Mouse (Mus musculus): ENCODE measurements around the gene Fanci. TPM values are rescaled to one million over a fixed set of nuclear protein-coding genes. Genes with fewer than 3 reads are reported as not detected.

The Fanci gene
- polyA plus RNA-seq, 1 experiment from 2014 or later: 9.3 TPM

GRCm38 (mm10) chr7:79414449-79415375 lies 23.0 kb downstream of the Fanci start:
- Histone ChIP-seq H3K27ac (replicated peaks) (no peak overlapping the region), H3K9ac (no peak overlapping the region), H3K9me3 (no peaks in the 10 kb centered on the region), H3K4me1 (no peaks in the 10 kb centered on the region), H3K4me2 (no peak overlapping the region), H3K36me3 (peaks cover 15% of the 10 kb centered on the region), H3K4me3 (no peak overlapping the region), H3K27me3 (replicated peaks) (no peaks in the 10 kb centered on the region)
- ATAC-seq (ENCODE audit: extremely low read depth, insufficient number of reproducible peaks, low FRiP score, low TSS enrichment): no peak
- 82% methylated on average over 18 of the region's 18 CpGs for WGBS

- H3K36me3 ChIP-seq: peaks cover 27% of the 10 kb centered on the region
- no peak overlapping the region for H3K4me3 ChIP-seq
- 89% methylated on average over 7 of the region's 7 CpGs for WGBS
- H3K27ac ChIP-seq (replicated peaks): no peak overlapping the region
- no peak overlapping the region for H3K9ac ChIP-seq
- H3K9me3 ChIP-seq: no peaks in the 10 kb centered on the region
- no peak overlapping the region for H3K4me2 ChIP-seq
- H3K4me1 ChIP-seq: no peaks in the 10 kb centered on the region
- no peaks in the 10 kb centered on the region for H3K27me3 ChIP-seq (replicated peaks)
- ATAC-seq (ENCODE audit: extremely low read depth, insufficient number of reproducible peaks, low FRiP score, low TSS enrichment): no peak
These were observed 28.2 kb downstream of the Fanci start for GRCm38 (mm10) chr7:79419950-79420349.

GRCm38 (mm10) chr7:79422876-79423275 lies 31.1 kb downstream of the Fanci start:
- H3K9ac ChIP-seq: no peak overlapping the region
- no peaks in the 10 kb centered on the region for H3K9me3 ChIP-seq
- H3K36me3 ChIP-seq: peaks cover 27% of the 10 kb centered on the region
- no peaks in the 10 kb centered on the region for H3K4me1 ChIP-seq
- no peak overlapping the region for H3K4me3 ChIP-seq
- H3K27me3 ChIP-seq (replicated peaks): no peaks in the 10 kb centered on the region
- 85% methylated on average over 10 of the region's 10 CpGs for WGBS
- H3K4me2 ChIP-seq: no peak overlapping the region
- H3K27ac ChIP-seq (replicated peaks): no peak overlapping the region
- ATAC-seq (ENCODE audit: extremely low read depth, insufficient number of reproducible peaks, low FRiP score, low TSS enrichment): no peak

- Histone ChIP-seq H3K9me3 (no peaks in the 10 kb centered on the region), H3K4me1 (no peaks in the 10 kb centered on the region), H3K36me3 (peaks cover 21% of the 10 kb centered on the region), H3K4me2 (no peak overlapping the region), H3K27me3 (replicated peaks) (no peaks in the 10 kb centered on the region), H3K27ac (replicated peaks) (no peak overlapping the region), H3K4me3 (no peak overlapping the region), H3K9ac (no peak overlapping the region)
- 79% methylated on average over 10 of the region's 10 CpGs for WGBS
- no peak for ATAC-seq (ENCODE audit: extremely low read depth, insufficient number of reproducible peaks, low FRiP score, low TSS enrichment)
These were observed 34.1 kb downstream of the Fanci start for GRCm38 (mm10) chr7:79425804-79426203.

GRCm38 (mm10) chr7:79428243-79428642 lies 36.5 kb downstream of the Fanci start:
- no peaks in the 10 kb centered on the region for H3K4me1 ChIP-seq
- 57% methylated on average over 5 of the region's 5 CpGs for WGBS
- H3K4me2 ChIP-seq: no peak overlapping the region
- no peaks in the 10 kb centered on the region for H3K9me3 ChIP-seq
- H3K27ac ChIP-seq (replicated peaks): no peak overlapping the region
- H3K4me3 ChIP-seq: no peak overlapping the region
- H3K27me3 ChIP-seq (replicated peaks): no peaks in the 10 kb centered on the region
- peaks cover 18% of the 10 kb centered on the region for H3K36me3 ChIP-seq
- H3K9ac ChIP-seq: peak overlapping the region; percentile 28; the same call in 1 of the 2 replicates
- ATAC-seq (ENCODE audit: extremely low read depth, insufficient number of reproducible peaks, low FRiP score, low TSS enrichment): no peak

- Histone ChIP-seq H3K27ac (replicated peaks) (no peak overlapping the region), H3K4me1 (no peaks in the 10 kb centered on the region), H3K4me2 (no peak overlapping the region), H3K27me3 (replicated peaks) (no peaks in the 10 kb centered on the region), H3K4me3 (no peak overlapping the region), H3K36me3 (peaks cover 56% of the 10 kb centered on the region), H3K9me3 (no peaks in the 10 kb centered on the region), H3K9ac (no peak overlapping the region)
- ATAC-seq (ENCODE audit: extremely low read depth, insufficient number of reproducible peaks, low FRiP score, low TSS enrichment): no peak
- WGBS: 68% methylated on average over 2 of the region's 2 CpGs
These were observed 48.3 kb downstream of the Fanci start for GRCm38 (mm10) chr7:79440035-79440434.

GRCm38 (mm10) chr7:79447048-79447447 lies 55.3 kb downstream of the Fanci start:
- Histone ChIP-seq H3K27me3 (replicated peaks) (no peaks in the 10 kb centered on the region), H3K4me2 (no peak overlapping the region), H3K9ac (no peak overlapping the region), H3K4me1 (no peaks in the 10 kb centered on the region), H3K4me3 (no peak overlapping the region), H3K36me3 (peaks cover 91% of the 10 kb centered on the region), H3K27ac (replicated peaks) (no peak overlapping the region), H3K9me3 (no peaks in the 10 kb centered on the region)
- 81% methylated on average over 2 of the region's 2 CpGs for WGBS
- no peak for ATAC-seq (ENCODE audit: extremely low read depth, insufficient number of reproducible peaks, low FRiP score, low TSS enrichment)

- Histone ChIP-seq H3K4me1 (no peaks in the 10 kb centered on the region), H3K9me3 (no peaks in the 10 kb centered on the region), H3K4me3 (no peak overlapping the region), H3K27ac (replicated peaks) (no peak overlapping the region), H3K36me3 (peaks cover 91% of the 10 kb centered on the region), H3K27me3 (replicated peaks) (no peaks in the 10 kb centered on the region), H3K9ac (no peak overlapping the region), H3K4me2 (no peak overlapping the region)
- 85% methylated on average over 3 of the region's 3 CpGs for WGBS
- no peak for ATAC-seq (ENCODE audit: extremely low read depth, insufficient number of reproducible peaks, low FRiP score, low TSS enrichment)
These were observed 55.8 kb downstream of the Fanci start for GRCm38 (mm10) chr7:79447486-79447885.

GRCm38 (mm10) chr7:79461721-79462120 lies 70.0 kb downstream of the Fanci start:
- WGBS: 87% methylated on average over 10 of the region's 10 CpGs
- Histone ChIP-seq H3K4me2 (no peak overlapping the region), H3K4me3 (no peak overlapping the region), H3K36me3 (peaks cover 71% of the 10 kb centered on the region), H3K9ac (no peak overlapping the region), H3K27me3 (replicated peaks) (no peaks in the 10 kb centered on the region), H3K9me3 (no peaks in the 10 kb centered on the region), H3K4me1 (peaks cover 25% of the 10 kb centered on the region), H3K27ac (replicated peaks) (no peak overlapping the region)
- ATAC-seq (ENCODE audit: extremely low read depth, insufficient number of reproducible peaks, low FRiP score, low TSS enrichment): no peak

- Histone ChIP-seq H3K9ac (peak overlapping the region; percentile 94; the same call in 1 of the 2 replicates), H3K36me3 (peaks cover 53% of the 10 kb centered on the region), H3K4me2 (peak overlapping the region; percentile 93)
These were observed 71.8 kb downstream of the Fanci start for GRCm38 (mm10) chr7:79463376-79464077.

GRCm38 (mm10) chr7:79464776-79465420 lies 73.2 kb downstream of the Fanci start:
- 6% methylated on average over 47 of the region's 47 CpGs for WGBS
- Histone ChIP-seq H3K4me2 (peak overlapping the region; percentile 93), H3K9me3 (no peaks in the 10 kb centered on the region), H3K9ac (peak overlapping the region; percentile 94), H3K4me3 (peak overlapping the region; percentile 84), H3K27me3 (replicated peaks) (peaks cover 6% of the 10 kb centered on the region; the same call in 1 of the 2 replicates), H3K4me1 (peaks cover 43% of the 10 kb centered on the region), H3K27ac (replicated peaks) (peak overlapping the region; percentile 79), H3K36me3 (peaks cover 39% of the 10 kb centered on the region)
- no peak for ATAC-seq (ENCODE audit: extremely low read depth, insufficient number of reproducible peaks, low FRiP score, low TSS enrichment)

More at GRCm38 (mm10) chr7:79463376-79464077, 71.8 kb downstream of the Fanci start:
- H3K27ac ChIP-seq (replicated peaks): no peak overlapping the region
- H3K4me1 ChIP-seq: peaks cover 34% of the 10 kb centered on the region
- WGBS: 59% methylated on average over 11 of the region's 11 CpGs
- 0 out of 2 replicates have a peak overlapping the region, but pooled peaks have one; percentile 84 for H3K4me3 ChIP-seq
- peaks cover 2% of the 10 kb centered on the region; the same call in 1 of the 2 replicates for H3K27me3 ChIP-seq (replicated peaks)
- no peaks in the 10 kb centered on the region for H3K9me3 ChIP-seq
- no peak for ATAC-seq (ENCODE audit: extremely low read depth, insufficient number of reproducible peaks, low FRiP score, low TSS enrichment)

Measured in heart, embryonic 13.5 days (tissue).